Mouse (Mus musculus): ENCODE data around the gene Tep1.

DNA sequence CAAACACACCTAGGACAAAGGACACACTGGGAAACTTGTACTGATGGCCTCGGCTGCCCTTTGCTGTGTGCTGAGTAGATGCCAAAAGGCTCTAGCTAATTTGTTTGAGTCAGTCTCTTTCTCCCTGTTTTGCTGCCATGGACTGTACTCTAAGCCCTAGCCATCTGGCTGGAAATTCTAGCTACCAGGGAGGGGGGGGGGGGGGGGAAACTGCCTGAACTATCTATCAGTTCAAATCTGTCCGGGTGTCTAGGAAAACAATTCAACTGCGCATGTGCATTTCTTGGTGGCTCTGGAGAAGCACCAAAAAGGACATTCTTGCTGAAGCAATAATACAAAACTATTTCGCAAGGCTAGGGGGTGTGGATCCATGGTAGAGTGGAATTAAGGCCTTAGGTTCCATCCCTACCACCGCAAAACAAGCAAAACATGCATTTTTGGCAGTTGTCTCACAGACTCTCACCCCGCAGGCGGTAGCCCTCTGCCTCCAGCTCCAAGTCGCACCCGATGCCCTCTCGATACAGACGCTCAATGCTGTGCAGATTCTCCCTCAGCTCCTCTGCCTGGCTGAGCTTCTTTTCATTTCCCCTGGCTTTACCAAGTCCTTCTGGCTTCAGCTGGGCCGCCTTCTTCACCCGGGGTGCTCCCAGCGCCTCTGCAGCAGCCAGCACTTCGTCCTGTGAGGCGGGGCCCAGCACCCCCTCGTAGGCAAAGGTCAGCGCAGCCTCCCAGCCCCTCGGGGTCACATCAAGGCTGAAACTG is 25.8 kb upstream of the Tep1 start:
- TF ChIP-seq CTCF (IDR thresholded peaks at IDR 0.05; ENCODE audit: low read depth, low read length) (no peak), POLR2A (IDR thresholded peaks at IDR 0.05; ENCODE audit: extremely low read depth, insufficient read depth, low read length) (no peak)

Data from liver, adult 2 months (tissue).